Mouse (Mus musculus) liver, embryonic 14 days (tissue): ENCODE data around the gene Ccdc65. TPM values are rescaled to one million over a fixed set of nuclear protein-coding genes. Genes with fewer than 3 reads are reported as not detected.

Source experiments
- polyA plus RNA-seq: library from polyadenylated mRNA; depleted of rRNA; stranded (reverse); fragments of >200 nt; gene quantifications from 2 replicates; pipeline ENCODE4 v1.2.3, GENCODE M21; 2012; rRNA removed

The Ccdc65 gene
- polyA plus RNA-seq = not detected in 2 replicates

GRCm38 (mm10) chr15:98707766-98708372, at the start of gene Ccdc65:
Gene Ccdc65, plus strand, starts transcription at chr15:98708207.

GRCm38 (mm10) chr15:98662567-98663545, 45.2 kb upstream of the Ccdc65 start, which contains the start of gene Ddx23:
Gene Ddx23, minus strand, starts transcription at chr15:98662894.

GRCm38 (mm10) chr15:98676940-98677728, 30.9 kb upstream of the Ccdc65 start, which contains the start of gene Rnd1:
Gene Rnd1, minus strand, starts transcription at chr15:98677461.

GRCm38 (mm10) chr15:98727443-98728321, 19.7 kb downstream of the Ccdc65 start, which contains the start of gene Fkbp11:
Gene Fkbp11, minus strand, starts transcription at chr15:98728198.

GRCm38 (mm10) chr15:98762670-98763529, 54.9 kb downstream of the Ccdc65 start, which contains the start of gene Arf3:
Gene Arf3, minus strand, starts transcription at chr15:98763214.

Other genes starting within 250 kb of the Ccdc65 start
- not detected in 2 replicates for gene OR5BS1P, start 238.3 kb upstream of the Ccdc65 start, polyA plus RNA-seq
- gene Lalba, start 225.5 kb upstream of the Ccdc65 start, polyA plus RNA-seq = not detected in 2 replicates
- gene Olfr279, start 215.8 kb upstream of the Ccdc65 start, polyA plus RNA-seq = not detected in 2 replicates
- gene Kansl2, start 173.9 kb upstream of the Ccdc65 start, polyA plus RNA-seq = 21.1 and 25.0 TPM in 2 replicates
- 8.6 and 10.0 TPM in 2 replicates for gene Ccnt1, start 137.3 kb upstream of the Ccdc65 start, polyA plus RNA-seq
- gene 4930415O20Rik, start 137.2 kb upstream of the Ccdc65 start, polyA plus RNA-seq = not detected in 2 replicates
- 11.1 and 13.4 TPM in 2 replicates for gene Adcy6, start 98.1 kb upstream of the Ccdc65 start, polyA plus RNA-seq
- gene Cacnb3, start 77.4 kb upstream of the Ccdc65 start, polyA plus RNA-seq = 0.82 and 1.4 TPM in 2 replicates
- gene Ddx23, start 45.3 kb upstream of the Ccdc65 start, polyA plus RNA-seq = 24.9 and 26.3 TPM in 2 replicates
- 0.52 and 0.66 TPM in 2 replicates for gene Rnd1, start 30.7 kb upstream of the Ccdc65 start, polyA plus RNA-seq
- gene Fkbp11, start 20.0 kb downstream of the Ccdc65 start, polyA plus RNA-seq = 63.5 and 71.3 TPM in 2 replicates
- gene Arf3, start 55.0 kb downstream of the Ccdc65 start, polyA plus RNA-seq = 14.4 and 15.5 TPM in 2 replicates
- 0.01 and 0.05 TPM in 2 replicates for gene Wnt10b, start 69.9 kb downstream of the Ccdc65 start, polyA plus RNA-seq
- not detected in 2 replicates for gene Wnt1, start 81.7 kb downstream of the Ccdc65 start, polyA plus RNA-seq
- gene Ddn, start 101.3 kb downstream of the Ccdc65 start, polyA plus RNA-seq = 0.02 and 0.03 TPM in 2 replicates
- gene Prkag1, start 123.3 kb downstream of the Ccdc65 start, polyA plus RNA-seq = 72.8 and 84.3 TPM in 2 replicates
- 5.0 and 5.8 TPM in 2 replicates for gene Kmt2d, start 163.0 kb downstream of the Ccdc65 start, polyA plus RNA-seq
- 2.7 and 2.8 TPM in 2 replicates for gene Rhebl1, start 186.3 kb downstream of the Ccdc65 start, polyA plus RNA-seq
- gene Dhh, start 190.3 kb downstream of the Ccdc65 start, polyA plus RNA-seq = 0.07 and 0.08 TPM in 2 replicates
- 6.1 and 7.2 TPM in 2 replicates for gene Lmbr1l, start 210.0 kb downstream of the Ccdc65 start, polyA plus RNA-seq
- gene Tuba1b, start 226.4 kb downstream of the Ccdc65 start, polyA plus RNA-seq = 1,378 and 1,502 TPM in 2 replicates
- 0.09 and 0.23 TPM in 2 replicates for gene Gm49450, start 245.3 kb downstream of the Ccdc65 start, polyA plus RNA-seq
- 42.3 and 48.3 TPM in 2 replicates for gene Tuba1a, start 245.5 kb downstream of the Ccdc65 start, polyA plus RNA-seq